Mouse (Mus musculus): Measurements from ENCODE around the gene Ubr1. TPM values are rescaled to one million over a fixed set of nuclear protein-coding genes. Genes with fewer than 3 reads are reported as not detected.

The Ubr1 gene
- total and polyA plus RNA-seq, 3 experiments, result 10.7 to 18.1 (median 16.0) TPM

Other genes starting within 250 kb of the Ubr1 start
- 10.1 and 12.9 TPM in 2 replicates for gene Cdan1, start 120.6 kb downstream of the Ubr1 start, total RNA-seq (2012; rRNA removed)
- 5.8 and 7.8 TPM in 2 replicates for gene Cdan1, start 120.6 kb downstream of the Ubr1 start, total RNA-seq (2014; rRNA removed)
- gene Cdan1, start 120.6 kb downstream of the Ubr1 start, polyA plus RNA-seq (2012; ENCODE audit: insufficient read length, low read depth), result 13.8 and 14.8 TPM in 2 replicates
- 0.71 and 0.76 TPM in 2 replicates for gene Ttbk2, start 120.1 kb downstream of the Ubr1 start, total RNA-seq (2012; rRNA removed)
- 1.1 and 1.4 TPM in 2 replicates for gene Ttbk2, start 120.1 kb downstream of the Ubr1 start, total RNA-seq (2014; rRNA removed)
- 1.00 and 1.2 TPM in 2 replicates for gene Ttbk2, start 120.1 kb downstream of the Ubr1 start, polyA plus RNA-seq (2012; ENCODE audit: insufficient read length, low read depth)
- gene Tmem62, start 6.3 kb upstream of the Ubr1 start, total RNA-seq (2012; rRNA removed), result 4.4 and 5.2 TPM in 2 replicates
- gene Tmem62, start 6.3 kb upstream of the Ubr1 start, total RNA-seq (2014; rRNA removed), result 4.4 and 4.9 TPM in 2 replicates
- gene Tmem62, start 6.3 kb upstream of the Ubr1 start, polyA plus RNA-seq (2012; ENCODE audit: insufficient read length, low read depth), result 2.9 and 5.3 TPM in 2 replicates
- gene Ccndbp1, start 37.7 kb upstream of the Ubr1 start, total RNA-seq (2012; rRNA removed), result 20.4 and 23.4 TPM in 2 replicates
- 33.4 and 33.6 TPM in 2 replicates for gene Ccndbp1, start 37.7 kb upstream of the Ubr1 start, total RNA-seq (2014; rRNA removed)
- 38.8 and 42.7 TPM in 2 replicates for gene Ccndbp1, start 37.7 kb upstream of the Ubr1 start, polyA plus RNA-seq (2012; ENCODE audit: insufficient read length, low read depth)
- not detected in 2 replicates for gene Epb42, start 66.4 kb upstream of the Ubr1 start, total RNA-seq (2012; rRNA removed)
- gene Epb42, start 66.4 kb upstream of the Ubr1 start, total RNA-seq (2014; rRNA removed), result not detected in 2 replicates
- not detected in 2 replicates for gene Epb42, start 66.4 kb upstream of the Ubr1 start, polyA plus RNA-seq (2012; ENCODE audit: insufficient read length, low read depth)
- gene Tgm5, start 115.1 kb upstream of the Ubr1 start, total RNA-seq (2012; rRNA removed), result not detected in 2 replicates
- gene Tgm5, start 115.1 kb upstream of the Ubr1 start, total RNA-seq (2014; rRNA removed), result not detected in 2 replicates
- not detected in 2 replicates for gene Tgm5, start 115.1 kb upstream of the Ubr1 start, polyA plus RNA-seq (2012; ENCODE audit: insufficient read length, low read depth)
- not detected in 2 replicates for gene Tgm7, start 139.1 kb upstream of the Ubr1 start, total RNA-seq (2012; rRNA removed)
- gene Tgm7, start 139.1 kb upstream of the Ubr1 start, total RNA-seq (2014; rRNA removed), result not detected in 2 replicates
- not detected in 2 replicates for gene Tgm7, start 139.1 kb upstream of the Ubr1 start, polyA plus RNA-seq (2012; ENCODE audit: insufficient read length, low read depth)
- gene Adal, start 169.7 kb upstream of the Ubr1 start, total RNA-seq (2012; rRNA removed), result 7.3 and 8.1 TPM in 2 replicates
- gene Adal, start 169.7 kb upstream of the Ubr1 start, total RNA-seq (2014; rRNA removed), result 12.5 and 12.8 TPM in 2 replicates
- 10.0 and 10.4 TPM in 2 replicates for gene Adal, start 169.7 kb upstream of the Ubr1 start, polyA plus RNA-seq (2012; ENCODE audit: insufficient read length, low read depth)
- gene Lcmt2, start 169.9 kb upstream of the Ubr1 start, total RNA-seq (2012; rRNA removed), result 9.3 and 10.6 TPM in 2 replicates
- 5.7 and 6.4 TPM in 2 replicates for gene Lcmt2, start 169.9 kb upstream of the Ubr1 start, total RNA-seq (2014; rRNA removed)
- 11.7 and 12.3 TPM in 2 replicates for gene Lcmt2, start 169.9 kb upstream of the Ubr1 start, polyA plus RNA-seq (2012; ENCODE audit: insufficient read length, low read depth)
- gene Tubgcp4, start 199.9 kb upstream of the Ubr1 start, total RNA-seq (2012; rRNA removed), result 27.8 and 29.1 TPM in 2 replicates
- 31.0 and 35.1 TPM in 2 replicates for gene Tubgcp4, start 199.9 kb upstream of the Ubr1 start, total RNA-seq (2014; rRNA removed)
- gene Tubgcp4, start 199.9 kb upstream of the Ubr1 start, polyA plus RNA-seq (2012; ENCODE audit: insufficient read length, low read depth), result 32.5 and 34.1 TPM in 2 replicates
- 6.8 and 7.4 TPM in 2 replicates for gene Zscan29, start 200.4 kb upstream of the Ubr1 start, total RNA-seq (2012; rRNA removed)
- 4.9 and 5.4 TPM in 2 replicates for gene Zscan29, start 200.4 kb upstream of the Ubr1 start, total RNA-seq (2014; rRNA removed)
- gene Zscan29, start 200.4 kb upstream of the Ubr1 start, polyA plus RNA-seq (2012; ENCODE audit: insufficient read length, low read depth), result 7.0 and 7.3 TPM in 2 replicates

Measured in CH12.LX (cell line).